Mouse (Mus musculus): ENCODE measurements around the gene Grb14.

Gene Grb14

GRCm38 (mm10) chr2:64974549-64974948 lies 50.2 kb downstream of the Grb14 start:
- DNase-seq (ENCODE audit: low spot score in 2 of 2): no peak

- DNase-seq (ENCODE audit: low spot score in 2 of 2): no peak
Observed at GRCm38 (mm10) chr2:64973819-64974441, 50.9 kb downstream of the Grb14 start.

- DNase-seq (ENCODE audit: low spot score in 2 of 2): no peak
Observed at GRCm38 (mm10) chr2:64973125-64973524, 51.7 kb downstream of the Grb14 start.

GRCm38 (mm10) chr2:64971828-64972227 lies 53.0 kb downstream of the Grb14 start:
- DNase-seq (ENCODE audit: low spot score in 2 of 2): no peak

- DNase-seq (ENCODE audit: low spot score in 2 of 2): no peak
Observed at GRCm38 (mm10) chr2:64970992-64971391, 53.8 kb downstream of the Grb14 start.

- DNase-seq (ENCODE audit: low spot score in 2 of 2): no peak
Observed at GRCm38 (mm10) chr2:64966893-64967444, 57.8 kb downstream of the Grb14 start.

GRCm38 (mm10) chr2:64966323-64966722 lies 58.5 kb downstream of the Grb14 start:
- no peak for DNase-seq (ENCODE audit: low spot score in 2 of 2)

GRCm38 (mm10) chr2:64965227-64965864 lies 59.4 kb downstream of the Grb14 start:
- no peak for DNase-seq (ENCODE audit: low spot score in 2 of 2)

GRCm38 (mm10) chr2:64962196-64962595 lies 62.6 kb downstream of the Grb14 start:
- no peak for DNase-seq (ENCODE audit: low spot score in 2 of 2)

- DNase-seq (ENCODE audit: low spot score in 2 of 2): no peak
Observed at GRCm38 (mm10) chr2:64961381-64961780, 63.4 kb downstream of the Grb14 start.

GRCm38 (mm10) chr2:64959657-64960056 lies 65.1 kb downstream of the Grb14 start:
- no peak for DNase-seq (ENCODE audit: low spot score in 2 of 2)

GRCm38 (mm10) chr2:64955441-64955840 lies 69.3 kb downstream of the Grb14 start:
- DNase-seq (ENCODE audit: low spot score in 2 of 2): no peak

GRCm38 (mm10) chr2:64949210-64949609 lies 75.6 kb downstream of the Grb14 start:
- DNase-seq (ENCODE audit: low spot score in 2 of 2): no peak

GRCm38 (mm10) chr2:64948418-64949169 lies 76.2 kb downstream of the Grb14 start:
- DNase-seq (ENCODE audit: low spot score in 2 of 2): peak; percentile 13 to 33

GRCm38 (mm10) chr2:64947484-64947883 lies 77.3 kb downstream of the Grb14 start:
- DNase-seq (ENCODE audit: low spot score in 2 of 2): no peak

- DNase-seq (ENCODE audit: low spot score in 2 of 2): no peak
Observed at GRCm38 (mm10) chr2:64920879-64921278, 103.9 kb downstream of the Grb14 start.

GRCm38 (mm10) chr2:64915448-64915847 lies 109.3 kb downstream of the Grb14 start:
- DNase-seq (ENCODE audit: low spot score in 2 of 2): no peak

- DNase-seq (ENCODE audit: low spot score in 2 of 2): no peak
Observed at GRCm38 (mm10) chr2:64904877-64905276, 119.9 kb downstream of the Grb14 start.

GRCm38 (mm10) chr2:64897844-64898243 lies 126.9 kb downstream of the Grb14 start:
- no peak for DNase-seq (ENCODE audit: low spot score in 2 of 2)

GRCm38 (mm10) chr2:64893233-64893632 lies 131.6 kb downstream of the Grb14 start:
- no peak for DNase-seq (ENCODE audit: low spot score in 2 of 2)

GRCm38 (mm10) chr2:64887098-64887757 lies 137.6 kb downstream of the Grb14 start:
- DNase-seq (ENCODE audit: low spot score in 2 of 2): no peak

- no peak for DNase-seq (ENCODE audit: low spot score in 2 of 2)
Observed at GRCm38 (mm10) chr2:64885696-64886095, 139.1 kb downstream of the Grb14 start.

Data from frontal cortex, postnatal 14 days (tissue).